Mouse (Mus musculus) heart, embryonic 13.5 days (tissue): ENCODE measurements at regions not wholly inside any gene's neighbourhood (a gene's known extent, or its start where the extent isn't known, plus 50 kb on each side); places are given as distances from the start of the nearest gene placed in this dataset.

ENCODE experiments used
- ATAC-seq: fragments of 200-750 bp; cut with Nextera tagmentation; 2 replicates; pipeline ENCODE4 v1.8.0; 2017; ENCODE audit warnings: moderate TSS enrichment; ENCODE audit not compliant: insufficient number of reproducible peaks, low FRiP score, low TSS enrichment; ENCODE audit errors: extremely low read depth
- H3K27ac ChIP-seq: fragments of 300-500 bp; sonication (generic); replicated peaks from 2 replicates; pipeline ENCODE4 v1.5.1; 2015; ENCODE audit warnings: moderate library complexity, mild to moderate bottlenecking, inconsistent platforms
- H3K27me3 ChIP-seq: fragments of 300-500 bp; sonication (generic); replicated peaks from 2 replicates; pipeline ENCODE4 v1.6.1; 2015; ENCODE audit warnings: mild to moderate bottlenecking, inconsistent platforms
- H3K36me3 ChIP-seq: fragments of 300-500 bp; sonication (generic); 2 replicates; pipeline ENCODE4 v1.6.1; 2015; ENCODE audit warnings: mild to moderate bottlenecking, inconsistent platforms
- H3K4me1 ChIP-seq: fragments of 300-500 bp; sonication (generic); 2 replicates; pipeline ENCODE4 v1.6.1; 2015; ENCODE audit warnings: inconsistent platforms
- H3K4me2 ChIP-seq: fragments of 300-500 bp; sonication (generic); 2 replicates; pipeline ENCODE4 v1.6.1; 2015; ENCODE audit warnings: inconsistent platforms, mild to moderate bottlenecking, moderate library complexity
- H3K4me3 ChIP-seq: fragments of 300-500 bp; sonication (generic); 2 replicates; pipeline ENCODE4 v1.5.1; 2015; ENCODE audit warnings: moderate library complexity, mild to moderate bottlenecking, inconsistent platforms
- H3K9ac ChIP-seq: fragments of 300-500 bp; sonication (generic); 2 replicates; pipeline ENCODE4 v1.6.1; 2015; ENCODE audit warnings: inconsistent platforms, mild to moderate bottlenecking, moderate library complexity
- H3K9me3 ChIP-seq: fragments of 300-500 bp; sonication (generic); 2 replicates; pipeline ENCODE4 v1.6.1; 2016; ENCODE audit warnings: inconsistent platforms
- WGBS: fragments of 180-500 bp; shearing (Covaris S2); methylation state at CpG from one replicate; pipeline ENCODE4 v1.1.7; 2015; ENCODE audit warnings: mixed read lengths; 5-methylcytosine and 5-hydroxymethylcytosine counted together

DNA sequence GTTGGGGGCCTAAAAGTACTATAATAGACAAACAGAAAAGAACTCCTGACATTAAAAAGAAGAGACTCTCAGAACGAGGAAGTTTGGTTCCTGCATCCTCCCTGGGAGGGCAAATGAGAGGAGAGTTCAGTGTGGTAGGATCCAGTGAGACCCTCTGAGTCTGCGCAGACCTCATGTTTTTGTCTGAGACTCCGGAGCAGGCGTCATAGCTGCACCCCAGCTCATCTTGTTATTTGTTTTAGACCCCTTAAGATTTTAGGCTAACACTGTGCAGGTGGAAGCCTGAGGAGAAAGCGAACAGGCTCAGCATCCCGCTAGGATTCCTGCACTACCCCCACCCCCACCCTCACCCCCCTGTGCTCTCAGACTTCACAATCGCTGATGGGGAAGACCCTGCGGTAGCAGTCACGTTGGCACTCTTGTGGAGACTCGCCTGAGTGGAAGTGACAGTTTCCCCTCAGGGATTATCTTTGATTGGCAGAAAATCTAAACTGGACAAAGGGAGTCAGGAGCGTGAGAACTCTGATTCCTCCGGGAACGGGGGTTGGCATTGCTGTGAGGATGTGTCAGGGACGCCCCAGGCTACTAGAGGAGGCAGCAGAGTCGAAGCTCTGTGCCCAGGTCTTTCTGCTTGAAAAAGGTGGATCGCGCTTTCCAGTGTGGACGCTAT, 85.0 kb upstream of the Nap1l1 start:
- 49% methylated on average over 18 of the region's 18 CpGs for WGBS
- peaks cover 32% of the 10 kb centered on the region for H3K4me1 ChIP-seq
- H3K36me3 ChIP-seq, result no peaks in the 10 kb centered on the region
- H3K27me3 ChIP-seq, result no peaks in the 10 kb centered on the region
- no peak overlapping the region for H3K9ac ChIP-seq
- no peak overlapping the region for H3K4me2 ChIP-seq
- no peak for ATAC-seq
- H3K4me3 ChIP-seq, result no peak overlapping the region
- H3K9me3 ChIP-seq, result no peaks in the 10 kb centered on the region
- no peak overlapping the region for H3K27ac ChIP-seq

GRCm38 (mm10) chr10:111388545-111389320, 84.3 kb upstream of the Nap1l1 start:
- no peak for ATAC-seq
- H3K36me3 ChIP-seq, result no peaks in the 10 kb centered on the region
- peaks cover 4% of the 10 kb centered on the region; the same call in 1 of the 2 replicates for H3K9me3 ChIP-seq
- WGBS, result 71% methylated on average over 12 of the region's 12 CpGs
- no peak overlapping the region for H3K27ac ChIP-seq
- H3K9ac ChIP-seq, result no peak overlapping the region
- peaks cover 32% of the 10 kb centered on the region for H3K4me1 ChIP-seq
- no peaks in the 10 kb centered on the region for H3K27me3 ChIP-seq
- no peak overlapping the region for H3K4me3 ChIP-seq
- no peak overlapping the region for H3K4me2 ChIP-seq

GRCm38 (mm10) chr10:111389890-111390289, 83.1 kb upstream of the Nap1l1 start:
- H3K27ac ChIP-seq, result peak overlapping the region; percentile 72
- no peak overlapping the region for H3K9ac ChIP-seq
- H3K4me2 ChIP-seq, result peak overlapping the region; percentile 60
- H3K4me1 ChIP-seq, result peaks cover 32% of the 10 kb centered on the region
- peak overlapping the region; percentile 25; the same call in 1 of the 2 replicates for H3K4me3 ChIP-seq
- WGBS, result 18% methylated on average over 9 of the region's 9 CpGs
- H3K9me3 ChIP-seq, result peaks cover 4% of the 10 kb centered on the region; the same call in 1 of the 2 replicates
- H3K27me3 ChIP-seq, result no peaks in the 10 kb centered on the region
- H3K36me3 ChIP-seq, result no peaks in the 10 kb centered on the region
- ATAC-seq, result peak; percentile 65

GRCm38 (mm10) chr10:111394421-111394820, 78.6 kb upstream of the Nap1l1 start:
- Histone ChIP-seq H3K4me1 (peaks cover 15% of the 10 kb centered on the region), H3K27me3 (no peaks in the 10 kb centered on the region), H3K4me3 (no peak overlapping the region), H3K27ac (no peak overlapping the region), H3K9me3 (peaks cover 4% of the 10 kb centered on the region; the same call in 1 of the 2 replicates), H3K36me3 (no peaks in the 10 kb centered on the region), H3K9ac (no peak overlapping the region), H3K4me2 (no peak overlapping the region)
- no peak for ATAC-seq
- 79% methylated on average over 9 of the region's 9 CpGs for WGBS

DNA sequence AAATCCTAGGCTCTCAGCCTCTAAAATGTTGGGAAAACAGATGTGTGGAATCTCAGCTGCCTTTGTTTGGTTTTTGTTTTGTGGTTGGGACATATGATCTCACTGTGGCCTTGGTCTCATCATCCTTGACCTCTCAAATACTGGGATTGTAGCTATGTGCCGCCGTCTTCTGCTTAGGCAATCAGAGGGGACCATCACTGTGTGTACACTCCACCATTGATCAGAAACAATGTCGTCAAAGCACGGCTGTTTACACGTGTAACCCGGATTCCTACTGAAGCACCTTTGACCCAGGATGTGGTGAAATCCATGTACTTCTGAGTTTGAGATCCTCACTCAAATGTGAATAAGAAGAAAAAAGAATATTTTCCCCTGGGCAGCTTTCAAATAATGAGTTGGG, 68.0 kb upstream of the Nap1l1 start:
- 92% methylated on average over 6 of the region's 6 CpGs for WGBS
- no peaks in the 10 kb centered on the region for H3K9me3 ChIP-seq

DNA sequence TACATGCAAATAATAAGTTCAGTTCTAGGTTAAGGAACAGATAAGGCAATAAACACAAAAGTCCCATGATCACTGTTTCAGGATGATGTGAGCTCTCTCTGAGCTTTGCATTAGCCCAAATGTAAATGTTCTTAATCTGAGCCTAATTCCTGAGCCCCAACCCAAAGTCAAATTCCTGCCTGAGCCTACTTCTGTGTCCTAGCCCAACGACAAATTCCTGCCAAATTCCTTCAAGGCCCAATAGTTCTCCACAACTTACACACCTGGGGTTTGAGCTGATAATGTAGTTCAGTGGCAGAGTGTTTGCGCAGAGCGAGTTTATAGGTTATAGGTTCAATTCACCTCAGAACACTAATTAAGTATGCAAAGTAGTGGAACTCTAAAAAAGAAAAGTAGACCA, 64.1 kb upstream of the Nap1l1 start:
- Histone ChIP-seq H3K36me3 (no peaks in the 10 kb centered on the region), H3K27ac (no peak overlapping the region), H3K4me1 (peaks cover 9% of the 10 kb centered on the region), H3K4me2 (no peak overlapping the region), H3K9ac (no peak overlapping the region), H3K27me3 (no peaks in the 10 kb centered on the region), H3K4me3 (no peak overlapping the region), H3K9me3 (no peaks in the 10 kb centered on the region)
- 71% methylated on average over 3 of the region's 3 CpGs for WGBS
- ATAC-seq, result no peak

More for the DNA sequence above, 68.0 kb upstream of the Nap1l1 start:
- no peaks in the 10 kb centered on the region for H3K36me3 ChIP-seq
- no peak overlapping the region for H3K27ac ChIP-seq
- ATAC-seq, result no peak
- H3K4me2 ChIP-seq, result no peak overlapping the region
- no peak overlapping the region for H3K4me3 ChIP-seq
- no peaks in the 10 kb centered on the region for H3K27me3 ChIP-seq
- H3K9ac ChIP-seq, result no peak overlapping the region
- H3K4me1 ChIP-seq, result peaks cover 9% of the 10 kb centered on the region

- Histone ChIP-seq H3K36me3 (no peaks in the 10 kb centered on the region), H3K9me3 (no peaks in the 10 kb centered on the region), H3K27me3 (no peaks in the 10 kb centered on the region), H3K4me1 (peaks cover 9% of the 10 kb centered on the region), H3K27ac (no peak overlapping the region), H3K9ac (no peak overlapping the region), H3K4me3 (no peak overlapping the region), H3K4me2 (no peak overlapping the region)
- WGBS, result 81% methylated on average over 5 of the region's 5 CpGs
- no peak for ATAC-seq
Measured at GRCm38 (mm10) chr10:111409497-111409896, 63.5 kb upstream of the Nap1l1 start.

DNA sequence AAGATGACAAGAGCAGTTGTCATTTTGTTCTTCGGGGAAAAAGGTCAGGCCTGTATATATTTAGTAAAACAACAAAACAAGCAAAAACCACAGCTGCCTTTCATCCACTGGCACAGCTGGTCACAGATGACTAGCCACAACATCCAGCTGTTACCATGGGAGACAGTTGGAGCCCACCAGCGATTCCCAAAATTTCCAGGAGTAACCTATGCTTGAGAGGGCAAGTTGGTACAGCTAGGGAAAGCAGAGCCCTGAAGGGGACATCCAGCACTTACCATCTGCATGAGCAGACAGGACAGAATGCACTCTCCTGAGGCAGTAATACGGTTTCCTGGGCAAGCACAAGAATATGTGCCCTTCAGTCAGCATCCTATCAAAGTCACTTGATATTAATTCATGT, 62.9 kb upstream of the Nap1l1 start:
- Histone ChIP-seq H3K27me3 (no peaks in the 10 kb centered on the region), H3K9ac (no peak overlapping the region), H3K4me3 (no peak overlapping the region), H3K36me3 (no peaks in the 10 kb centered on the region), H3K4me2 (no peak overlapping the region), H3K4me1 (peaks cover 9% of the 10 kb centered on the region), H3K9me3 (no peaks in the 10 kb centered on the region), H3K27ac (no peak overlapping the region)
- ATAC-seq, result no peak
- 77% methylated on average over 3 of the region's 3 CpGs for WGBS

DNA sequence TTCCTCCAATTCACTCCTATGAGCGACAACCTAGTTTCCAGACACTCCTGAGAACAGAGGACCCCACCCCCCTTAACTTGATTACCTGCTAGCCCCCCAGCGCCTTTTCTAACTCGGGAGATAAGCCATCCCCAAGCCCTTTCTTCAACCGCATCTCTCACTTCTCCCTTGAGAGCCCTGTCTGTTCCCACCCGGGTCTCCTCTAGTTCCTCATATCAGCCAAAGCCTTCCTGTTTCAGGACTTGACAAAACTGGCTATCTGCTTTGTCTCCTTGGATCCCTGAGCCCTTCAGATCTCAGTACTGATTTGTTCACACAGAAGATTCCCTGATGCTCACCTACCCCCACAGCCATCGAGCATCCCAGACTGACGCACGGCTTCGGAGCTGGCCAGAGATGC, 61.5 kb upstream of the Nap1l1 start:
- Histone ChIP-seq H3K4me1 (peaks cover 9% of the 10 kb centered on the region), H3K4me3 (no peak overlapping the region), H3K9me3 (no peaks in the 10 kb centered on the region), H3K4me2 (no peak overlapping the region), H3K27ac (no peak overlapping the region), H3K27me3 (no peaks in the 10 kb centered on the region), H3K36me3 (no peaks in the 10 kb centered on the region), H3K9ac (no peak overlapping the region)
- ATAC-seq, result no peak
- WGBS, result 62% methylated on average over 9 of the region's 9 CpGs

DNA sequence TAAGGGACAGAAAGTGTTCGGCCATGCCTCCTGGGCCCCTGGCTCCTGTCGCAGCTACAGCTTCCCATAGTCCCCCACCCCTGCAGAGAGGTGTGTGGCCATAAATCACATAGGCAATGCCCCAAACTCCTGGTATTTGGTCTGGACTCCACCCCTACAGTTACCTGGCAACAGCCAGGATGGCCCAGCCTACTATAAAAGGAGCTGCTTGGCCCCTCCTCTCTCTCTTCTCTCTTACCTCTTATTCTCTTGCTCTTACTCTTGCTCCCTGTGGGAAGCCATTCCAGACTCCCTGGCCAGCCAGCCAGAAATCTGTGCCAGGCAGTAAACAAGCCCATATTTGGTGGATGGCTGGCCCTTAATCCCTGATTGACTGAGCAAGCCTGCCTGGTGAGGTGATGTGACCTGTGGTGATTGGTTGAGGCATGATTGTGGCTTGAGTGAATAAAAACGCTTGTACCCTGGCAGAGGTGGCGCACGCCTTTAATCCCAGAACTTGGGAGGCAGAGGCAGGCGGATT, 56.4 kb upstream of the Nap1l1 start:
- Histone ChIP-seq H3K27ac (no peak overlapping the region), H3K36me3 (no peaks in the 10 kb centered on the region), H3K27me3 (no peaks in the 10 kb centered on the region), H3K9me3 (no peaks in the 10 kb centered on the region), H3K4me3 (no peak overlapping the region), H3K4me1 (peaks cover 24% of the 10 kb centered on the region), H3K4me2 (no peak overlapping the region), H3K9ac (no peak overlapping the region)
- WGBS, result 88% methylated on average over 6 of the region's 6 CpGs
- ATAC-seq, result no peak

- H3K9ac ChIP-seq, result peak overlapping the region; percentile 69
- H3K27ac ChIP-seq, result no peak overlapping the region
- peak overlapping the region; percentile 40 for H3K4me3 ChIP-seq
- H3K9me3 ChIP-seq, result no peaks in the 10 kb centered on the region
- no peak for ATAC-seq
- H3K4me2 ChIP-seq, result peak overlapping the region; percentile 67
- H3K36me3 ChIP-seq, result no peaks in the 10 kb centered on the region
- no peaks in the 10 kb centered on the region for H3K27me3 ChIP-seq
- H3K4me1 ChIP-seq, result peaks cover 35% of the 10 kb centered on the region
- 21% methylated on average over 23 of the region's 23 CpGs for WGBS
Measured at GRCm38 (mm10) chr10:111419375-111420194, 53.4 kb upstream of the Nap1l1 start.
